Mouse (Mus musculus): ENCODE results near the gene Rft1. TPM values are rescaled to one million over a fixed set of nuclear protein-coding genes. Genes with fewer than 3 reads are reported as not detected.

The Rft1 gene
- polyA plus RNA-seq, 1 experiment, result 18.1 TPM

- H3K4me1 ChIP-seq (ENCODE audit: control insufficient read depth, insufficient read depth, low read length), result no peaks in the 10 kb centered on the region
- no peaks in the 10 kb centered on the region for H3K27me3 ChIP-seq (ENCODE audit: control insufficient read depth, insufficient read depth, low read length, poor library complexity, severe bottlenecking)
- no peak overlapping the region for H3K4me3 ChIP-seq (ENCODE audit: low read depth, low read length)
- TF ChIP-seq POLR2A (IDR thresholded peaks at IDR 0.05; ENCODE audit: insufficient read depth, low read length), result no peak
- TF ChIP-seq EP300 (IDR thresholded peaks at IDR 0.05; ENCODE audit: insufficient read depth, low read depth, low read length), result no peak
- no peak for TF ChIP-seq CTCF (IDR thresholded peaks at IDR 0.05; ENCODE audit: low read depth, low read length)
- H3K9me3 ChIP-seq (replicated peaks; ENCODE audit: control insufficient read depth, insufficient read depth, low read length, poor library complexity, severe bottlenecking), result no peaks in the 10 kb centered on the region
- H3K27ac ChIP-seq (ENCODE audit: insufficient read depth, low read length), result no peak overlapping the region
- H3K9ac ChIP-seq (ENCODE audit: low read depth, poor library complexity, severe bottlenecking), result no peak overlapping the region
- no peaks in the 10 kb centered on the region for H3K36me3 ChIP-seq (ENCODE audit: control insufficient read depth, insufficient read depth, low read length, poor library complexity, severe bottlenecking)
These were observed 20.5 kb upstream of the Rft1 start for GRCm38 (mm10) chr14:30633708-30634107.

- TF ChIP-seq EP300 (IDR thresholded peaks at IDR 0.05; ENCODE audit: insufficient read depth, low read depth, low read length) (no peak), POLR2A (IDR thresholded peaks at IDR 0.05; ENCODE audit: insufficient read depth, low read length) (no peak), CTCF (IDR thresholded peaks at IDR 0.05; ENCODE audit: low read depth, low read length) (no peak)
- Histone ChIP-seq H3K4me1 (ENCODE audit: control insufficient read depth, insufficient read depth, low read length) (no peaks in the 10 kb centered on the region), H3K27me3 (ENCODE audit: control insufficient read depth, insufficient read depth, low read length, poor library complexity, severe bottlenecking) (no peaks in the 10 kb centered on the region), H3K4me3 (ENCODE audit: low read depth, low read length) (no peak overlapping the region), H3K9me3 (replicated peaks; ENCODE audit: control insufficient read depth, insufficient read depth, low read length, poor library complexity, severe bottlenecking) (no peaks in the 10 kb centered on the region), H3K9ac (ENCODE audit: low read depth, poor library complexity, severe bottlenecking) (no peak overlapping the region), H3K27ac (ENCODE audit: insufficient read depth, low read length) (no peak overlapping the region), H3K36me3 (ENCODE audit: control insufficient read depth, insufficient read depth, low read length, poor library complexity, severe bottlenecking) (no peaks in the 10 kb centered on the region)
These were observed 19.7 kb upstream of the Rft1 start for GRCm38 (mm10) chr14:30634418-30634817.

- H3K27me3 ChIP-seq (ENCODE audit: control insufficient read depth, insufficient read depth, low read length, poor library complexity, severe bottlenecking), result no peaks in the 10 kb centered on the region
- H3K4me3 ChIP-seq (ENCODE audit: low read depth, low read length), result no peak overlapping the region
- H3K27ac ChIP-seq (ENCODE audit: insufficient read depth, low read length), result no peak overlapping the region
- H3K4me1 ChIP-seq (ENCODE audit: control insufficient read depth, insufficient read depth, low read length), result no peaks in the 10 kb centered on the region
- no peak overlapping the region for H3K9ac ChIP-seq (ENCODE audit: low read depth, poor library complexity, severe bottlenecking)
- TF ChIP-seq POLR2A (IDR thresholded peaks at IDR 0.05; ENCODE audit: insufficient read depth, low read length) (no peak), EP300 (IDR thresholded peaks at IDR 0.05; ENCODE audit: insufficient read depth, low read depth, low read length) (no peak), CTCF (IDR thresholded peaks at IDR 0.05; ENCODE audit: low read depth, low read length) (no peak)
- no peaks in the 10 kb centered on the region for H3K9me3 ChIP-seq (replicated peaks; ENCODE audit: control insufficient read depth, insufficient read depth, low read length, poor library complexity, severe bottlenecking)
- H3K36me3 ChIP-seq (ENCODE audit: control insufficient read depth, insufficient read depth, low read length, poor library complexity, severe bottlenecking), result no peaks in the 10 kb centered on the region
These were observed 18.8 kb upstream of the Rft1 start for GRCm38 (mm10) chr14:30635219-30635910.

GRCm38 (mm10) chr14:30636499-30636898 is 17.7 kb upstream of the Rft1 start:
- H3K9me3 ChIP-seq (replicated peaks; ENCODE audit: control insufficient read depth, insufficient read depth, low read length, poor library complexity, severe bottlenecking), result no peaks in the 10 kb centered on the region
- no peak for TF ChIP-seq POLR2A (IDR thresholded peaks at IDR 0.05; ENCODE audit: insufficient read depth, low read length)
- no peak for TF ChIP-seq EP300 (IDR thresholded peaks at IDR 0.05; ENCODE audit: insufficient read depth, low read depth, low read length)
- TF ChIP-seq CTCF (IDR thresholded peaks at IDR 0.05; ENCODE audit: low read depth, low read length), result no peak
- no peaks in the 10 kb centered on the region for H3K36me3 ChIP-seq (ENCODE audit: control insufficient read depth, insufficient read depth, low read length, poor library complexity, severe bottlenecking)
- no peak overlapping the region for H3K27ac ChIP-seq (ENCODE audit: insufficient read depth, low read length)
- H3K9ac ChIP-seq (ENCODE audit: low read depth, poor library complexity, severe bottlenecking), result no peak overlapping the region
- H3K4me1 ChIP-seq (ENCODE audit: control insufficient read depth, insufficient read depth, low read length), result no peaks in the 10 kb centered on the region
- no peak overlapping the region for H3K4me3 ChIP-seq (ENCODE audit: low read depth, low read length)
- no peaks in the 10 kb centered on the region for H3K27me3 ChIP-seq (ENCODE audit: control insufficient read depth, insufficient read depth, low read length, poor library complexity, severe bottlenecking)

- TF ChIP-seq POLR2A (IDR thresholded peaks at IDR 0.05; ENCODE audit: insufficient read depth, low read length) (no peak), CTCF (IDR thresholded peaks at IDR 0.05; ENCODE audit: low read depth, low read length) (no peak)
- Histone ChIP-seq H3K4me3 (ENCODE audit: low read depth, low read length) (no peak overlapping the region), H3K9me3 (replicated peaks; ENCODE audit: control insufficient read depth, insufficient read depth, low read length, poor library complexity, severe bottlenecking) (no peaks in the 10 kb centered on the region), H3K36me3 (ENCODE audit: control insufficient read depth, insufficient read depth, low read length, poor library complexity, severe bottlenecking) (no peaks in the 10 kb centered on the region), H3K4me1 (ENCODE audit: control insufficient read depth, insufficient read depth, low read length) (no peaks in the 10 kb centered on the region), H3K27ac (ENCODE audit: insufficient read depth, low read length) (no peak overlapping the region), H3K27me3 (ENCODE audit: control insufficient read depth, insufficient read depth, low read length, poor library complexity, severe bottlenecking) (no peaks in the 10 kb centered on the region), H3K9ac (ENCODE audit: low read depth, poor library complexity, severe bottlenecking) (no peak overlapping the region)
These were observed 17.1 kb upstream of the Rft1 start for GRCm38 (mm10) chr14:30637087-30637486.

GRCm38 (mm10) chr14:30638009-30638408 is 16.2 kb upstream of the Rft1 start:
- Histone ChIP-seq H3K27ac (ENCODE audit: insufficient read depth, low read length) (no peak overlapping the region), H3K4me3 (ENCODE audit: low read depth, low read length) (no peak overlapping the region), H3K9me3 (replicated peaks; ENCODE audit: control insufficient read depth, insufficient read depth, low read length, poor library complexity, severe bottlenecking) (no peaks in the 10 kb centered on the region), H3K27me3 (ENCODE audit: control insufficient read depth, insufficient read depth, low read length, poor library complexity, severe bottlenecking) (no peaks in the 10 kb centered on the region), H3K36me3 (ENCODE audit: control insufficient read depth, insufficient read depth, low read length, poor library complexity, severe bottlenecking) (no peaks in the 10 kb centered on the region), H3K9ac (ENCODE audit: low read depth, poor library complexity, severe bottlenecking) (no peak overlapping the region), H3K4me1 (ENCODE audit: control insufficient read depth, insufficient read depth, low read length) (no peaks in the 10 kb centered on the region)
- TF ChIP-seq POLR2A (IDR thresholded peaks at IDR 0.05; ENCODE audit: insufficient read depth, low read length) (no peak), CTCF (IDR thresholded peaks at IDR 0.05; ENCODE audit: low read depth, low read length) (no peak), EP300 (IDR thresholded peaks at IDR 0.05; ENCODE audit: insufficient read depth, low read depth, low read length) (no peak)

All from ES-Bruce4 (cell line).